Mouse (Mus musculus) embryonic facial prominence, embryonic 11.5 days (tissue): ENCODE measurements at regions not wholly inside any gene's neighbourhood (a gene's known extent, or its start where the extent isn't known, plus 50 kb on each side); places are given as distances from the start of the nearest gene placed in this dataset.

Source experiments
- ATAC-seq: fragments of 200-750 bp; cut with Nextera tagmentation; replicated peaks from 2 replicates; pipeline ENCODE4 v1.8.0; 2017; ENCODE audit warnings: low read depth; ENCODE audit not compliant: insufficient number of reproducible peaks, low FRiP score, low TSS enrichment
- DNase-seq: peaks from one replicate; pipeline ENCODE4 v3.0.0-alpha.2; 2015; ENCODE audit warnings: low spot score
- H3K27ac ChIP-seq: fragments of 300-500 bp; sonication (generic); replicated peaks from 2 replicates; pipeline ENCODE4 v1.5.1; 2014; ENCODE audit warnings: mild to moderate bottlenecking, low read depth, low read length, control low read depth
- H3K27me3 ChIP-seq: fragments of 300-500 bp; sonication (generic); 2 replicates; pipeline ENCODE4 v1.6.1; 2014; ENCODE audit warnings: mild to moderate bottlenecking, low read length, moderate library complexity, mixed read lengths; ENCODE audit not compliant: control insufficient read depth, insufficient read depth
- H3K36me3 ChIP-seq: fragments of 300-500 bp; sonication (generic); replicated peaks from 2 replicates; pipeline ENCODE4 v1.6.1; 2014; ENCODE audit warnings: low read depth, mild to moderate bottlenecking, low read length, moderate library complexity, mixed read lengths; ENCODE audit not compliant: control insufficient read depth, insufficient read depth
- H3K4me1 ChIP-seq: fragments of 300-500 bp; sonication (generic); 2 replicates; pipeline ENCODE4 v1.6.1; 2014; ENCODE audit warnings: low read length, mixed read lengths; ENCODE audit not compliant: control insufficient read depth, insufficient read depth
- H3K4me2 ChIP-seq: fragments of 300-500 bp; sonication (generic); 2 replicates; pipeline ENCODE4 v1.6.1; 2014; ENCODE audit warnings: low read depth, mild to moderate bottlenecking, control low read depth, low read length, moderate library complexity
- H3K4me3 ChIP-seq: fragments of 300-500 bp; sonication (generic); 2 replicates; pipeline ENCODE4 v1.5.1; 2014; ENCODE audit warnings: low read depth, low read length, control low read depth
- H3K9ac ChIP-seq: fragments of 300-500 bp; sonication (generic); replicated peaks from 2 replicates; pipeline ENCODE4 v1.6.1; 2014; ENCODE audit warnings: mild to moderate bottlenecking, control low read depth, low read length
- H3K9me3 ChIP-seq: fragments of 300-500 bp; sonication (generic); replicated peaks from 2 replicates; pipeline ENCODE4 v1.6.1; 2016; ENCODE audit warnings: mild to moderate bottlenecking, low read length, inconsistent platforms, mixed read lengths; ENCODE audit not compliant: control insufficient read depth
- WGBS: fragments of 180-500 bp; shearing (Covaris S2); extraction: QIAGEN DNeasy Blood & Tissue Kit; methylation state at CpG from one replicate; pipeline ENCODE4 v1.1.7; 2014; 5-methylcytosine and 5-hydroxymethylcytosine counted together

GRCm38 (mm10) chr10:43651915-43652314 lies 73.8 kb downstream of the Cd24a start:
- Histone ChIP-seq H3K27me3 (no peaks in the 10 kb centered on the region), H3K27ac (no peak overlapping the region), H3K4me1 (no peaks in the 10 kb centered on the region), H3K36me3 (no peaks in the 10 kb centered on the region), H3K4me3 (no peak overlapping the region), H3K4me2 (no peak overlapping the region), H3K9ac (no peak overlapping the region), H3K9me3 (no peaks in the 10 kb centered on the region; the same call in 1 of the 2 replicates)
- DNase-seq = no peak
- no peak for ATAC-seq
- WGBS = 86% methylated on average over 13 of the region's 13 CpGs

GRCm38 (mm10) chr10:43655082-43655671 lies 77.1 kb downstream of the Cd24a start:
- H3K9ac ChIP-seq = no peak overlapping the region
- no peak overlapping the region for H3K27ac ChIP-seq
- DNase-seq (no peak), ATAC-seq (no peak)
- H3K4me1 ChIP-seq = no peaks in the 10 kb centered on the region
- no peaks in the 10 kb centered on the region; the same call in 1 of the 2 replicates for H3K9me3 ChIP-seq
- H3K27me3 ChIP-seq = no peaks in the 10 kb centered on the region
- no peak overlapping the region for H3K4me2 ChIP-seq
- no peak overlapping the region for H3K4me3 ChIP-seq
- H3K36me3 ChIP-seq = no peaks in the 10 kb centered on the region
- WGBS = 59% methylated on average over 8 of the region's 8 CpGs

GRCm38 (mm10) chr10:43655680-43656079 lies 77.6 kb downstream of the Cd24a start:
- Histone ChIP-seq H3K4me2 (no peak overlapping the region), H3K4me3 (no peak overlapping the region), H3K27ac (no peak overlapping the region), H3K9me3 (no peaks in the 10 kb centered on the region; the same call in 1 of the 2 replicates), H3K4me1 (no peaks in the 10 kb centered on the region), H3K27me3 (no peaks in the 10 kb centered on the region), H3K9ac (no peak overlapping the region), H3K36me3 (no peaks in the 10 kb centered on the region)
- DNase-seq (no peak), ATAC-seq (no peak)
- 53% methylated on average over 2 of the region's 2 CpGs for WGBS

DNA sequence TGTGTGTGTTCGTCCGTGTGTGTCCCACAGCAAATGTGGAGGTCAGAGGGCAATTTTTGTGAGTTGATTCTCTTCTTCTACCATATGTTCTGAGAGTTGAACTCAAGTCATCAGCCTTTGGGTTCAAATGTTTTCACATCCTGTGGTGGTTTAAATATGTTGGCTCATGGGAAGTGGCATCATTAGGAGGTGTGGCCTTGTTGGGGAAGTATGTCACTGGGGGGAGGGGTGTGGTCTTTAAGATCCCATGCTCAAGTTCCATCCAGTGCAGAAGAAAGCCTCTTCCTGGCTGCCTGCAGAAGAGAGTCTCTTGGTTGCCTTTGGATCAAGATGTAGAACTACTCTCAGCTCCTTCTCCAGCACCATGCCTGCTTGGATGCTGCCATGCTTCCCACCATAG lies 78.1 kb downstream of the Cd24a start:
- WGBS = 92% methylated on average over 2 of the region's 2 CpGs
- no peaks in the 10 kb centered on the region; the same call in 1 of the 2 replicates for H3K9me3 ChIP-seq
- no peak for ATAC-seq

DNA sequence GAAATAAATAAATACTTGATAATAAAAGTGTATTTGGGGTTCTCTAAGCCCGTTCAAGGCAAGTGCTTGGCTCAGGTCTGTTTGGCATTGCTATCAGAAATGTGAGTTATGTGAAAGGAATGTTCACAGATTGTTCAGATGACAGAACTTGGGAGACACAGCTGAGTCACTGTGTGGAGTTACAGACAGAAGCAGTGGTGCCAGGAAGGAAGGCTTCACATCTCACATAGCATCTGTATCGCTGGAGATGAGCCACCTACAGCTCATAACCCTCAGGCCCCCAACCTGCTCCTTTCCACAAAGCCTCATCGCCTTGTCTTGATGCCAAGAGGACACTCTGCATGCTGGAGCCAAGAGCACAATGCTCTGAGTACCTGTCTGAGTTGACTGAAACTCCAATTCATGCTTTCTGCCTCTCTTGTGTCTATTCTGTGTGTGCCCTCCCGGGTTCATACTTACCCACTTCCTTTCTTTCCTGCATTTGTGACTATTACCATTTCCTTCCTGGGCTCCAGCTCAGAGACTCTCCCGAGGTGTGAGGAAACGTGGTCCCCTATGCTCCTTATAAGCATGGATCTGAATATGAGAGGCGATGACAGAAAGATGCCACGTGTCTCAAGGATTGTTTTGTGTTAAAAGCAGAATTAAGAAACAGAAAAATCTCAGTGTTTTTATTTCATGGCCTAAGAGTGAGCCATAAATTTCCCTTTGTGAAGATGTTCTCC lies 79.6 kb downstream of the Cd24a start:
- WGBS = 89% methylated on average over 8 of the region's 8 CpGs
- no peak overlapping the region for H3K4me3 ChIP-seq
- H3K4me2 ChIP-seq = no peak overlapping the region
- H3K27ac ChIP-seq = no peak overlapping the region
- H3K9me3 ChIP-seq = no peaks in the 10 kb centered on the region; the same call in 1 of the 2 replicates
- no peak overlapping the region for H3K9ac ChIP-seq
- no peak for ATAC-seq
- no peaks in the 10 kb centered on the region for H3K36me3 ChIP-seq
- H3K27me3 ChIP-seq = no peaks in the 10 kb centered on the region
- H3K4me1 ChIP-seq = no peaks in the 10 kb centered on the region
- DNase-seq = no peak

More for the DNA sequence above, 78.1 kb downstream of the Cd24a start:
- Histone ChIP-seq H3K4me3 (no peak overlapping the region), H3K4me1 (no peaks in the 10 kb centered on the region), H3K27me3 (no peaks in the 10 kb centered on the region), H3K27ac (no peak overlapping the region), H3K4me2 (no peak overlapping the region), H3K36me3 (no peaks in the 10 kb centered on the region), H3K9ac (no peak overlapping the region)
- DNase-seq = no peak

DNA sequence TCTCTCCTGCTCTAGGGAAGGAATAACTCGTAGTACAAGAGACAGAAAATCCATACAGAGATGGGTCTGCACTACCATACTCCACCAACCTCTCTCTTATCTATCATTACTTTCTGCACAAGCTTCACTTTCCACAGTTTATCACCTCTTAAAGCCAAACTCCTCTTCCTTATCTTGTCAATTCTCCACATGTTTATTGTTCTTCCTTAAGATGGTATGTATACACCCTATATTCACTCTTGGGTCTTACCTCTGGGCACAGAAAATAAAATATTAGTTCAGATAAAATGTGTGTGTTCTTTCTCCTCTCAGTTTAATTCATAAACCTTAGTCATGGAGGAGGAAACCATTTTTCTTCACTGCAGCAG lies 80.1 kb downstream of the Cd24a start:
- H3K4me3 ChIP-seq = no peak overlapping the region
- no peak overlapping the region for H3K9ac ChIP-seq
- no peaks in the 10 kb centered on the region for H3K4me1 ChIP-seq
- 89% methylated on average over 1 of the region's 1 CpGs for WGBS
- no peak overlapping the region for H3K27ac ChIP-seq
- DNase-seq (no peak), ATAC-seq (no peak)
- no peaks in the 10 kb centered on the region for H3K36me3 ChIP-seq
- no peak overlapping the region for H3K4me2 ChIP-seq
- H3K27me3 ChIP-seq = no peaks in the 10 kb centered on the region
- H3K9me3 ChIP-seq = no peaks in the 10 kb centered on the region; the same call in 1 of the 2 replicates

DNA sequence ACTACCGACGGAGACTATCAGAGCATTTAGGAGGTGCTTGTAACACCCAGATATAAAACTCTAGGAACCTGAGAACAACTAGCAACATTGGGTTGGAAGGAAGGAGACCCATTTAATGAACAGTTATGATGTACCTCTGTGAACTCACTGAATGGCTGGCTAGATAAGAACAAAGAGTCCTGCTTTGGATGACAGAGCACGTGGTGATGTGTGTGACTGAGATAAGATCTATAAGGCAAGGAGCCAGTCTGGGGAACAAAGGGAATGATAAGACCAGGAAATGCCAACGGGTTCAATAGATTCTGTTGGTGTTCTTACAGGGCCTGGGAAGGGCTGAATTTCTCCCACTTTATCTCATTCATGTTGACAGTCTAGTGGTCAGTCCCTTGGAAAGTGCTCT lies 86.8 kb downstream of the Cd24a start:
- no peak overlapping the region for H3K4me3 ChIP-seq
- WGBS = 80% methylated on average over 4 of the region's 4 CpGs

GRCm38 (mm10) chr10:43666262-43667085 lies 88.4 kb downstream of the Cd24a start:
- ATAC-seq = no peak
- H3K4me2 ChIP-seq = no peak overlapping the region

More for the DNA sequence above, 86.8 kb downstream of the Cd24a start:
- H3K4me2 ChIP-seq = no peak overlapping the region
- no peaks in the 10 kb centered on the region for H3K9me3 ChIP-seq
- H3K4me1 ChIP-seq = no peaks in the 10 kb centered on the region
- DNase-seq = no peak
- H3K27me3 ChIP-seq = no peaks in the 10 kb centered on the region
- no peak overlapping the region for H3K9ac ChIP-seq
- no peaks in the 10 kb centered on the region for H3K36me3 ChIP-seq
- no peak for ATAC-seq
- no peak overlapping the region for H3K27ac ChIP-seq

More at GRCm38 (mm10) chr10:43666262-43667085, 88.4 kb downstream of the Cd24a start:
- Histone ChIP-seq H3K9me3 (no peaks in the 10 kb centered on the region), H3K4me3 (no peak overlapping the region), H3K27me3 (no peaks in the 10 kb centered on the region), H3K9ac (no peak overlapping the region), H3K27ac (no peak overlapping the region), H3K36me3 (no peaks in the 10 kb centered on the region), H3K4me1 (no peaks in the 10 kb centered on the region)
- DNase-seq = no peak
- WGBS = 77% methylated on average over 9 of the region's 9 CpGs
